Mouse (Mus musculus): ENCODE measurements around the gene Rassf4.

DNA sequence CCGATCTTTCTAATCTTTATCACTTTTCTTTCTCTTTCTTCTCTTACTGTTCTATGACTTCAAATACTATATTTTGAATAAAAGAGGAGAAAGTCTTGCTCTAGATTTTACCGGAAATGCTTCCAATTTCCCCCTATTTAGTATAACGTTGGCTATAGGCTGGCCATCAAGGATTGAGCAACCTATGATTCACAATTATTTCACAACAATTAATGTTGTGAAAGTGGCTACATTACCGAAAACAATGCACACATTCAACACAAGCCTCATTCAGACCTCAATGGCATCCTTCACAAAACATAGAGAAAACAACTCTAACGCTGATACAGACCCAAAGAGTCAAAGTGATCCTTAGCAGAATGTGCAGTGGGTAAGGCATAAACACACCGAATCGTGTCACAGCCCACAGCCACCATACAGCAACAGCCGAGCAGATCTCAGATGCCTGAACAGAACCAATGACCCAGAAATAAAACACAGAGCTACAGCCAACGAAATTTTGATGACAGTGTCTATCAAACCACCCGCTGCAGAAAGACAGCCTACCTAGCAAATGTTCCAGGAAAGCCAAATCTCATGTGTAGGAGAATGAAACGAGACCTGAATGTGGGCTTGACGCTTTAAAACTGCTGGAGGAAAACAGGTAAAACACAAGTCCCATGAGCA is 7.5 kb downstream of the Rassf4 start:
- TF ChIP-seq GATA1 (IDR thresholded peaks at IDR 0.05; ENCODE audit: borderline replicate concordance, low read length) (no peak), FLI1 (IDR thresholded peaks at IDR 0.05; ENCODE audit: low read length) (no peak)
